Mouse (Mus musculus): Measurements from ENCODE around the gene Hmx2.

Gene Hmx2

GRCm38 (mm10) chr7:131548473-131548872, at the start of gene Hmx2:
Hmx2 (plus strand) TSS chr7:131548773.
- DNase-seq (ENCODE audit: low read depth, low spot score), result no peak

GRCm38 (mm10) chr7:131503739-131504138, 44.8 kb upstream of the Hmx2 start:
- DNase-seq (ENCODE audit: low read depth, low spot score), result no peak

GRCm38 (mm10) chr7:131539979-131540378, 8.6 kb upstream of the Hmx2 start:
- DNase-seq (ENCODE audit: low read depth, low spot score), result peak; percentile 58

GRCm38 (mm10) chr7:131541184-131542114, 7.1 kb upstream of the Hmx2 start:
- no peak for DNase-seq (ENCODE audit: low read depth, low spot score)

GRCm38 (mm10) chr7:131542115-131542871, 6.3 kb upstream of the Hmx2 start, which contains the start of gene Hmx3:
Hmx3 (plus strand) TSS chr7:131542867.
- DNase-seq (ENCODE audit: low read depth, low spot score), result no peak

- no peak for DNase-seq (ENCODE audit: low read depth, low spot score)
These were observed 5.5 kb upstream of the Hmx2 start for GRCm38 (mm10) chr7:131542872-131543622.

GRCm38 (mm10) chr7:131543623-131544481, 4.7 kb upstream of the Hmx2 start:
- no peak for DNase-seq (ENCODE audit: low read depth, low spot score)

- no peak for DNase-seq (ENCODE audit: low read depth, low spot score)
These were observed 3.7 kb upstream of the Hmx2 start for GRCm38 (mm10) chr7:131544871-131545270.

GRCm38 (mm10) chr7:131545701-131546385, 2.7 kb upstream of the Hmx2 start:
- DNase-seq (ENCODE audit: low read depth, low spot score), result no peak

- DNase-seq (ENCODE audit: low read depth, low spot score), result no peak
These were observed 2.1 kb upstream of the Hmx2 start for GRCm38 (mm10) chr7:131546423-131546822.

- no peak for DNase-seq (ENCODE audit: low read depth, low spot score)
These were observed 1.1 kb upstream of the Hmx2 start for GRCm38 (mm10) chr7:131547481-131547880.

- no peak for DNase-seq (ENCODE audit: low read depth, low spot score)
These were observed 2.9 kb downstream of the Hmx2 start for GRCm38 (mm10) chr7:131551471-131551870.

GRCm38 (mm10) chr7:131551931-131552741, 3.6 kb downstream of the Hmx2 start:
- no peak for DNase-seq (ENCODE audit: low read depth, low spot score)

- no peak for DNase-seq (ENCODE audit: low read depth, low spot score)
These were observed 4.2 kb downstream of the Hmx2 start for GRCm38 (mm10) chr7:131552781-131553180.

GRCm38 (mm10) chr7:131553771-131554175, 5.2 kb downstream of the Hmx2 start:
- no peak for DNase-seq (ENCODE audit: low read depth, low spot score)

GRCm38 (mm10) chr7:131554341-131555180, 6.0 kb downstream of the Hmx2 start:
- no peak for DNase-seq (ENCODE audit: low read depth, low spot score)

- DNase-seq (ENCODE audit: low read depth, low spot score), result no peak
These were observed 6.9 kb downstream of the Hmx2 start for GRCm38 (mm10) chr7:131555301-131556081.

GRCm38 (mm10) chr7:131556116-131556515, 7.5 kb downstream of the Hmx2 start:
- DNase-seq (ENCODE audit: low read depth, low spot score), result no peak

All from skeletal muscle tissue, adult 2 months (tissue).